Mouse (Mus musculus) neural tube, embryonic 11.5 days (tissue): ENCODE measurements around the gene Trmt61a. TPM values are rescaled to one million over a fixed set of nuclear protein-coding genes. Genes with fewer than 3 reads are reported as not detected.
"Not testable (repeated sequence)": the region's sequence is repeated elsewhere in the genome, so short reads cannot be mapped to it uniquely, and the experiment has no call there.

Source experiments
- ATAC-seq: fragments of 200-750 bp; cut with Nextera tagmentation; 2 replicates; pipeline ENCODE4 v1.8.0; 2017; ENCODE audit warnings: moderate number of reproducible peaks, mild to moderate bottlenecking, moderate TSS enrichment, moderate library complexity; ENCODE audit not compliant: insufficient read depth, low FRiP score, low TSS enrichment
- DNase-seq: peaks from one replicate; pipeline ENCODE4 v3.0.0-alpha.2; 2015; ENCODE audit warnings: low spot score
- H3K27ac ChIP-seq: fragments of 300-500 bp; sonication (generic); 2 replicates; pipeline ENCODE4 v1.5.1; 2014; ENCODE audit warnings: low read depth, mild to moderate bottlenecking, low read length
- H3K27me3 ChIP-seq: fragments of 300-500 bp; sonication (generic); 2 replicates; pipeline ENCODE4 v1.6.1; 2014; ENCODE audit warnings: mild to moderate bottlenecking, low read length, mixed read lengths; ENCODE audit not compliant: control insufficient read depth, insufficient read depth
- H3K36me3 ChIP-seq: fragments of 300-500 bp; sonication (generic); 2 replicates; pipeline ENCODE4 v1.6.1; 2014; ENCODE audit warnings: mild to moderate bottlenecking, low read length, moderate library complexity, mixed read lengths; ENCODE audit not compliant: control insufficient read depth, insufficient read depth
- H3K4me1 ChIP-seq: fragments of 300-500 bp; sonication (generic); 2 replicates; pipeline ENCODE4 v1.6.1; 2014; ENCODE audit warnings: low read length, mixed read lengths; ENCODE audit not compliant: control insufficient read depth, insufficient read depth
- H3K4me2 ChIP-seq: fragments of 300-500 bp; sonication (generic); 2 replicates; pipeline ENCODE4 v1.6.1; 2014; ENCODE audit warnings: low read depth, mild to moderate bottlenecking, moderate library complexity
- H3K4me3 ChIP-seq: fragments of 300-500 bp; sonication (generic); 2 replicates; pipeline ENCODE4 v1.5.1; 2014; ENCODE audit warnings: low read depth, low read length
- H3K9ac ChIP-seq: fragments of 300-500 bp; sonication (generic); 2 replicates; pipeline ENCODE4 v1.6.1; 2014; ENCODE audit warnings: mild to moderate bottlenecking, low read length
- H3K9me3 ChIP-seq: fragments of 300-500 bp; sonication (generic); 2 replicates; pipeline ENCODE4 v1.6.1; 2016; ENCODE audit warnings: low read length; ENCODE audit not compliant: control insufficient read depth
- WGBS: fragments of 180-500 bp; shearing (Covaris S2); extraction: QIAGEN DNeasy Blood & Tissue Kit; methylation state at CpG from one replicate; pipeline ENCODE4 v1.1.7; 2014; 5-methylcytosine and 5-hydroxymethylcytosine counted together
- polyA plus RNA-seq: library from polyadenylated mRNA; unstranded; fragments of >200 nt; fragmentation: Nextera tagmentation; extraction: Ambion mirVana; gene quantifications from 2 replicates; pipeline ENCODE4 v1.2.1, GENCODE M21; 2014

Gene Trmt61a
- polyA plus RNA-seq, result 5.8 and 6.6 TPM in 2 replicates

DNA sequence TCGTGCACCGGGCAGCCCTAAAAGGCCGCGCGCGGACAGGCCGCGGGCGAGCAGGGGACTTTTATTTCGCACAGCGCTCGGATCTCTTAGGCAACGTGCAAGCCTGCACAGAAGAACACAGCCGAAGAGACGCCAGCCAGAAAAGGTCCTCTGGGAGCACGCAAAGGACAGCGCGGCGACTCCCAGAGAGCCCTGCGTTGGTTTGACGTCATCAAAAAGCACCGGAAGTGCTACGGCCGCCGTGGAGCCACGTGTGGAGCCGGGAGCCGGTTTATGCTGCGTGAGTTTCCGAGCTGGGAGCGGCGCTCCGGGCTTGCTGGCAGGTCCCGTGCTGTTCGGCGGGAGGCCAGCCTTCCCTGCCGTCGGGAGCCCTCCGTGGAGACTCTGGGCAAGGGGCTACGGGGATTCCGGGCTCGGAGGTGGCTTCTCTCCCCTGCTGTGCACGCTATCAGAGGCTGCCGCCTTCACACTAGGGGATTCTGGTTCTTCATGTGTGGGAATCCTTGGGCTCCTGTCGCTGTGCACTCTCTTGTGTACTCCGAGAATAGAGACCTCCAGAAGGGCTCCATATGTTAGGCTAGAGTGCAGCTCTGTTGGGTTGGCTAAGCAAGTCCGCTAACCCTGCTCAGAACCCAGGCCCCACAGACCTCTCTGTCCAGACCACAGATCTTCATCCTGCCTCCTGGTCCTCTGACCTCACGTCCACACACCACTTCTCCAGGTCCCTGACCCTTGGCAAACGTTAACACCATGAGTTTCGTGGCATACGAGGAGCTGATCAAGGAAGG, at the start of gene Trmt61a:
Trmt61a (plus strand) TSS at position 224 of the 788 bp plus-strand sequence.
- no peaks in the 10 kb centered on the region for H3K9me3 ChIP-seq
- H3K36me3 ChIP-seq, result peaks cover 3% of the 10 kb centered on the region
- H3K4me3 ChIP-seq, result peak within 1 kb of the TSS; percentile 93
- H3K27me3 ChIP-seq, result peaks cover 6% of the 10 kb centered on the region
- H3K4me1 ChIP-seq, result peaks cover 16% of the 10 kb centered on the region
- H3K9ac ChIP-seq, result peak within 1 kb of the TSS; percentile 78
- peak within 1 kb of the TSS; percentile 90 for H3K27ac ChIP-seq
- peak; percentile 94 for DNase-seq
- peak within 1 kb of the TSS; percentile 93 for H3K4me2 ChIP-seq
- peak; percentile 84 for ATAC-seq
- WGBS, result under 1% methylated on average over 51 of the region's 51 CpGs

DNA sequence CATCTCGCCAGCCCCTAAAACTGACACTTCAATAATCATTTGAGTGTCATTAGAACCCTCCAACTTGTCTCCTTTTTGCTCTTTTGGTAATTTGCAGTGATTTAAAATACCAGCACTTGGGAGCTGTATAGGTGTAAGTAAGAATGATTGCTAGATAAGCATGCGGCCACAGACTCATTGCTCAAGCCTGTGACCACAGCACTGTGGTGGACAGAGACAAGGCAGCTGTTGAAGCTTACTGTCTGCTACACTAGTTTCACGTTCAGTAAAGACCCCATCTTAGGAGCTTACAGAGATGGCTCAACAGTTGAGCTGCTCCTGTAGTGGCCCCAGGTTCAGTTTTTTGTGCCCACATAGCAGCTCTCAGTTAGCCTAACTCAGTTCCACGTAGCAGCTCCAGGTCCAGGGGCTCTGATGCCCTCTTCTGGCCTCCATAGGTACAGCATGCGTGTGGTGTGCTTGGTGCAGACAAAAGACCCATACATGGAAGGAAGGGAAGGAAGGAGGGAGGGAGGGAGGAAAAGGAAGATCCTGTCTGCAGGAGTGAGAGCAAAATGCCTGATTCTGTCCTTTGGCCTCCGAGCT, 29.8 kb upstream of the Trmt61a start:
- H3K27ac ChIP-seq, result no peak overlapping the region
- peak; percentile 27; the same call in 1 of the 2 replicates for ATAC-seq

DNA sequence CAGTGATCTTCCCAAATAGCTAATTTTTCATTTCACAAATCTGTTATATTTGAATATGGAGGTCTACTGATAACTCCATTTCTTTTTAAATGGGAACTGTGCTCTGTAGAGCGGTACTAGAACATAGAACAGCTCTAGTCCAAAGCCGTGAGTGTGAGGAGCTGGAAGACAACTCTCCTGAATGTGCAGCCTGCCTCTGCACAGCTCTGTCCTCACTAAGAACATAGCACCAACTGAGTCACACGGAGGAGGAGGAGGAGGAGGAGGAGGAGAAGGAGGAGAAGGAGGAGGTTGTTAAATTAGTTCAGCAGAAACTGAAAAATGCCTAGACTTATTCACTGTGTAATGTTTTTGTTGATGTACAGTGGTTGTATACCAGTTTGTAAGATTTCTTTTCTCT, 25.0 kb upstream of the Trmt61a start:
- Histone ChIP-seq H3K27ac (no peak overlapping the region), H3K4me2 (no peak overlapping the region), H3K4me1 (no peaks in the 10 kb centered on the region), H3K36me3 (peaks cover 12% of the 10 kb centered on the region), H3K4me3 (no peak overlapping the region), H3K27me3 (no peaks in the 10 kb centered on the region), H3K9ac (no peak overlapping the region), H3K9me3 (no peaks in the 10 kb centered on the region)
- ATAC-seq (no peak), DNase-seq (no peak)
- 94% methylated on average over 3 of the region's 3 CpGs for WGBS

More for the DNA sequence above, 29.8 kb upstream of the Trmt61a start:
- peak; percentile 82 for DNase-seq
- Histone ChIP-seq H3K4me3 (no peak overlapping the region), H3K9me3 (no peaks in the 10 kb centered on the region), H3K9ac (no peak overlapping the region), H3K4me1 (no peaks in the 10 kb centered on the region), H3K36me3 (peaks cover 12% of the 10 kb centered on the region), H3K4me2 (no peak overlapping the region), H3K27me3 (no peaks in the 10 kb centered on the region)
- WGBS, result 57% methylated on average over 6 of the region's 6 CpGs

DNA sequence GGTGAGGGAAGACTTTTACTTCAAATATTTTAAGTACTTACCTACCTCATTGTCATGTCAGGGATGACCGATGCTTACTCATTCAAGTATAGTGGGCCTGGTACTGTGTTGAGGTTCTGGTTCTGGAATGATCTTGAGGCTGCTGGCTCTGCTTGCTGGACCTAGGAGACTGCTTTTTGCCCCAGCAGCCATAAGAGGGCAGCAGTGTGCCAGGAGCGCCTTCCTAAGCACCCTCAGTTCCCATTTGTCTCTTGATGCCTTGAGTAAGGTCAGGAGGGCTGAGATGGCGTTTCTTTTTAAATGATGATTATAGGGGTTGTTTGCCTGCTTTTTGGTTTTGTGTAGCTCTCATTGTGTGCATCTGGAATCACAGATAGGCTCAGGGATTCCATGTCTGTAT, 24.5 kb upstream of the Trmt61a start:
- DNase-seq (peak; percentile 81), ATAC-seq (no peak)
- no peak overlapping the region for H3K4me2 ChIP-seq
- H3K9ac ChIP-seq, result no peak overlapping the region
- H3K4me3 ChIP-seq, result no peak overlapping the region
- WGBS, result 44% methylated on average over 3 of the region's 3 CpGs
- H3K27ac ChIP-seq, result no peak overlapping the region
- peaks cover 12% of the 10 kb centered on the region for H3K36me3 ChIP-seq
- H3K9me3 ChIP-seq, result no peaks in the 10 kb centered on the region
- H3K27me3 ChIP-seq, result no peaks in the 10 kb centered on the region
- no peaks in the 10 kb centered on the region for H3K4me1 ChIP-seq

DNA sequence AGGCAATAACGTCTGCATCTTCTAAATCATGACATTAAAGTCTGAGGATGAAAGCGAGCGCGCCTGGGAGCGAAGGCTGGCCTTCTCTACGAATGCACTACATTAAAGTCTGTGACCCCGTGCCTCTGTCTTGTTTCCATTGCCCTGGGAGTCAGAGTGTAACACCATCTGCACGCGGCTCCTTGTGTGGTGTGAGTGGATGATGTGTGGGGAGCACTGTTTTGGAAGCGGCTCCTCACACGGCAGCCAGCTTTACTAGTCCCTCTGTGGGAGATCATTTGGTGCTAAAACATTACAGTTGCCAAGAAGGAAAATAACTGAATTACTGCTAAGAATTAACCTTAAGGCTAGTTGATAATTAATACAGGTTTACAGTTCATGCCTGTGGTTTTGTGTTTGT, 22.2 kb upstream of the Trmt61a start:
- H3K9me3 ChIP-seq, result no peaks in the 10 kb centered on the region
- ATAC-seq, result no peak
- peaks cover 7% of the 10 kb centered on the region for H3K36me3 ChIP-seq
- no peak overlapping the region for H3K9ac ChIP-seq
- WGBS, result 94% methylated on average over 11 of the region's 11 CpGs
- H3K27me3 ChIP-seq, result no peaks in the 10 kb centered on the region
- H3K27ac ChIP-seq, result no peak overlapping the region
- H3K4me2 ChIP-seq, result no peak overlapping the region
- H3K4me1 ChIP-seq, result no peaks in the 10 kb centered on the region
- DNase-seq, result no peak
- no peak overlapping the region for H3K4me3 ChIP-seq

DNA sequence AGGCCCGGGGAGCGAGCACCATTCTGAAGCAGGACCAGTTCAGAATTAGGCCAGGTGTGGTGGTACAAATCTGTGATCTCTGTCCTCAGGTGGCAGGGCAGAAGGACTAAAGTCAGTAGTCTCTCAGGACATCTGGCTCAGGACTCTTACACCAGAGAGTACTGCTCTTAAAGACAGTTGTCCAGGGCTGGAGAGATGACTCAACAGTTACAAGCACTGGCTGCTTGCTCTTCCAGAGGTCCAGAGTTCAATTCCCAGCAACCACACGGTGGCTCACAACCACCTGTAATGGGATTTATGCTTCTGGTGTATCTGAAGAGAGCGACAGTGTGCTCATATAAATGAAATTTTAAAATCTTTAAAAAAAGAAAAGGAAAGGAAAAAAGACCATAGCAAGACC, 18.6 kb upstream of the Trmt61a start:
- ATAC-seq, result no peak
- WGBS, result 96% methylated on average over 4 of the region's 4 CpGs
- H3K27ac ChIP-seq, result no peak overlapping the region
- H3K4me1 ChIP-seq, result no peaks in the 10 kb centered on the region
- no peak for DNase-seq
- no peaks in the 10 kb centered on the region for H3K9me3 ChIP-seq
- no peak overlapping the region for H3K4me3 ChIP-seq
- no peak overlapping the region for H3K9ac ChIP-seq
- H3K36me3 ChIP-seq, result peaks cover 7% of the 10 kb centered on the region
- no peak overlapping the region for H3K4me2 ChIP-seq
- no peaks in the 10 kb centered on the region for H3K27me3 ChIP-seq

DNA sequence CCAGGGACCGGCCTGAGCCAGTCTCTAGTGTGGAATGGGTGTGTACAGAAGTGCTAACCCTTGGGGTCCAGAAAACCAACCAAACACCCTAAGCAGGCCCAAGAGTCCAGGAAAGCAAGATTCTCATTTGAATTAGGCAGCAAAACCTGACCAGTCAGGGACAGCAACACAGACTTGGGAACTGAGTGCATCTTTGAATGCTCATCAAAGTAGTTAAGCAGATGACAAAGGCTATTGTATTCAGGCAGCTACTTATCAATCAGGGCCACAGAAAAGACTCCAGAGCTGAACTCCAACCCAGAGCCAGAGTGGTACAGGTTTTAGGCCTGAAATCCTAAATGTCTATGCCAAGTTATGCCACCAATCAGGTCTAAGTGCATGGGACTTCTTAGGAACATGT, 17.3 kb upstream of the Trmt61a start:
- WGBS, result 100% methylated on average over 1 of the region's 1 CpGs
- DNase-seq (no peak), ATAC-seq (no peak)
- Histone ChIP-seq H3K4me1 (no peaks in the 10 kb centered on the region), H3K4me2 (no peak overlapping the region), H3K27ac (no peak overlapping the region), H3K36me3 (peaks cover 3% of the 10 kb centered on the region), H3K9me3 (no peaks in the 10 kb centered on the region), H3K9ac (no peak overlapping the region), H3K4me3 (no peak overlapping the region), H3K27me3 (no peaks in the 10 kb centered on the region)

DNA sequence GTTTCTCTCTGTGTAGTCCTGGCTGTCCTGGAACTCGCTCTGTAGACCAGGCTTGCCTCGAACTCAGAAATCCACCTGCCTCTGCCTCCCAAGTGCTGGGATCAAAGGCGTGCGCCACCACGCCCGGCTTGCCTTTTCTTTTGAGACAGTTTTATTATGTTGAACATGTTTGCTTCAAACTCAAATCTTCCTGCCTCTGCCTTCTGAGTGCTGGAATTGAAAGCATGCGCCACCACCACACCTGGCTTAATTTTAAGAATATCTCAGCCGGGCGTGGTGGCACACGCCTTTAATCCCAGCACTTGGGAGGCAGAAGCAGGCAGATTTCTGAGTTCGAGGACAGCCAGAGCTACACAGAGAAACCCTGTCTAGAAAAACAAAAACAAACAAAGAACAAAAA, 16.4 kb upstream of the Trmt61a start:
- H3K4me3 ChIP-seq, ATAC-seq, H3K9ac ChIP-seq, H3K4me1 ChIP-seq, DNase-seq, H3K36me3 ChIP-seq, H3K4me2 ChIP-seq, H3K27ac ChIP-seq, H3K27me3 ChIP-seq, H3K9me3 ChIP-seq: not testable (repeated sequence)
- 97% methylated on average over 11 of the region's 11 CpGs for WGBS
